Mouse (Mus musculus): ENCODE measurements around the gene Arhgef1. TPM values are rescaled to one million over a fixed set of nuclear protein-coding genes. Genes with fewer than 3 reads are reported as not detected.

The Arhgef1 gene
- polyA plus RNA-seq, 1 experiment from 2014 or later, result 30.4 TPM

DNA sequence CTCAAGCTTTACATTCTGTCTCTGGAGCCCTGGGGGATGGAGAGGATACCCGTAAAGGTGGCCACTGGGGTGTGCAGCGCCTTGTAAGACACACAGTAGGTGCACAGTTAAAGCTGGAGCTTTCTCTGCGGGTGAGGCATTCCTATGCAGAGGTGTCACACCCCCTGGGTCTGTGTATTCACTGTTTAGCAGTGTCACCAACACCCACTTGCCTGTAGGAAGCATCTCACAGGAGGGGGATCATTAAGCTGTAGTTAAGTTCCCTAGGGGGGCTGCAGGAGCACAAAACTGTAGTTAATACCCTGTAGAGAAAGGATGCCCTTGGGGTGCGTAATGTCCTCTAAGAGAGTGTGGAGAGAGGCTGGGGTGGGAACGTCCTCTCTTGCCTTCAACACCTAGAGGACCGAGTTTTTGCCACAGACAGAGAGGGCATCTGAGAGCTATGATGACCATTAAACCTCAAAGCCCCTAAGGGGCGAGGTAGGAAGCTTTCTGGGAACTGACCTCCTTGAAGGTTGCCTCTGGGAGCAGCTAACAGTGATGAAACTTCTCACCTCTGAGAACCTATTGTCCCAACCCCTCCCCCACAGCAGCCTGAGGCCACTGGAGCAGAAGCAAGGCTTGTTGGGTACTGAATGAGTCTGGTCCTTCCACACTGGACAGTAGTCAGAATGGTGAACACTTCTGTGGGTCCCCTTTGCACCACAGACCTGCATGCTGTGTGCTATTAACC lies 44.8 kb downstream of the Arhgef1 start:
- DNase-seq (no peak), ATAC-seq (no peak)
- no peak overlapping the region for H3K4me2 ChIP-seq (ENCODE audit: low read depth, low read length)
- H3K9me3 ChIP-seq (ENCODE audit: low read length), result no peaks in the 10 kb centered on the region
- WGBS (ENCODE audit: insufficient replicate concordance), result 7% methylated on average over 7 of the region's 7 CpGs
- TF ChIP-seq CTCF (IDR thresholded peaks at IDR 0.05; ENCODE audit: low read depth), result no peak
- no peak for TF ChIP-seq EP300 (IDR thresholded peaks at IDR 0.05; ENCODE audit: low read depth)
- no peak overlapping the region for H3K9ac ChIP-seq (replicated peaks)
- peaks cover 99% of the 10 kb centered on the region for H3K27me3 ChIP-seq (ENCODE audit: insufficient read depth, low read length)
- no peak overlapping the region for H3K27ac ChIP-seq (ENCODE audit: low read depth)
- H3K36me3 ChIP-seq (replicated peaks; ENCODE audit: insufficient read depth, low read length), result no peaks in the 10 kb centered on the region
- 0 out of 2 replicates have a peak, but pooled peaks cover 3% of the 10 kb centered on the region for H3K4me1 ChIP-seq (ENCODE audit: insufficient read depth)
- no peak overlapping the region for H3K4me3 ChIP-seq (ENCODE audit: low read depth, low read length)

DNA sequence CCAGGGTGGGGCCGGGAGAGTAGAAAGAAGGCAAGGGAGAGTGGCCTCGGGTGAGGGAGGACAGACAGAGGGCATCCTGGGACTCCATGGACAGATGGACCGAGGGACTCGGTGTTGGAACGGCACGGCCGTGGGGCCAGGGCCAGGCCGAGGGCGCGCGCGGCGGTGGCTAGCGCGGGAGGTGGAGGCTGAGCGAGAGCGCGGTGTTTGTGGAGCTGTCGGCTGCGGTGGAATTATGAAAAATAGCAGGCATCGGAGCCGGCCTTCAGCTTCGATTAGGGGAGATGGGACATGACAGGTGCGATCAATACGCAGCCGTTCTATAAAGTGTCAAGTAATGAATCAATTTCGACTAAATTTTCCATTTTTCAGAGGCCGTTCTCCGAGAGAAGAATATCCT lies 46.1 kb downstream of the Arhgef1 start:
- TF ChIP-seq EP300 (IDR thresholded peaks at IDR 0.05; ENCODE audit: low read depth) (no peak), CTCF (IDR thresholded peaks at IDR 0.05; ENCODE audit: low read depth) (no peak)
- H3K27me3 ChIP-seq (ENCODE audit: insufficient read depth, low read length), result peaks cover 96% of the 10 kb centered on the region

DNA sequence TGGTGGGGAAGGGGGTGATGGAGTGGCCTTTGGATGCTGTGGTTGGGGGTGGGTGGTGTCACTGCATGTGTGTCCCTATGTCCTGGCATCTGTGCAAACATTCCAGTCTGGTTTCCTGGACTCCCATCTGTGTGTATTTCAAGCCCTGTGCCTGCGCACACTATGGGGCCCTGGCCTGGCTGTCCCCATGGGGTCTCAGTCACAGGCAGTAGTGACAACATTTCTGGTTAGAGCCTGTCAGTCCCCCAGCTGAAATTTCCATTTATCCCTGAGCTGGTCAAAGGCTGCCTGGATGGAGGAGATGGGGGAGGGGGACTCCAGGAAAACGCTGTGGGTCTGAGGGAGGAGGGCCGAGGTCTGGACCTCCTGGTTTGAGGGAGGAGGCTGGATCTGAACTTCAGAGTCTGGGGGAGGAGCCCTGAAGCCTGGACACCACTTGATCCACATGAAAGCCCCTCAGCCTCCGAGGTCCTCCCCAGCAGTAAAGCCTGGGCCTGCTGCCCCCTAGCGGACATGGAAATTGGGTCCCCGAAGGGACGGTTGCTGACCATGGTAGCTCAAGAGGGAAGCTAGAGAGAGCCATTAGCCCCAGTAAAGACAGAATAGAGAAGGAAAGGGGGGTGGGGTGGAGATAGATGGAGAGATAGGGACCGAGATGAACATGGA lies 47.4 kb downstream of the Arhgef1 start:
- Histone ChIP-seq H3K27ac (ENCODE audit: low read depth) (no peak overlapping the region), H3K9ac (replicated peaks) (no peak overlapping the region), H3K4me3 (ENCODE audit: low read depth, low read length) (no peak overlapping the region), H3K4me2 (ENCODE audit: low read depth, low read length) (no peak overlapping the region), H3K9me3 (ENCODE audit: low read length) (no peaks in the 10 kb centered on the region), H3K4me1 (ENCODE audit: insufficient read depth) (no peaks in the 10 kb centered on the region; the same call in 1 of the 2 replicates), H3K27me3 (ENCODE audit: insufficient read depth, low read length) (peaks cover 96% of the 10 kb centered on the region), H3K36me3 (replicated peaks; ENCODE audit: insufficient read depth, low read length) (no peaks in the 10 kb centered on the region)
- DNase-seq (peak; percentile 81), ATAC-seq (peak; percentile 50; the same call in 1 of the 2 replicates)
- TF ChIP-seq EP300 (IDR thresholded peaks at IDR 0.05; ENCODE audit: low read depth), result no peak
- peak; percentile 89 for TF ChIP-seq CTCF (IDR thresholded peaks at IDR 0.05; ENCODE audit: low read depth)
- WGBS (ENCODE audit: insufficient replicate concordance), result under 1% methylated on average over 8 of the region's 8 CpGs

More for the DNA sequence above, 46.1 kb downstream of the Arhgef1 start:
- ATAC-seq (no peak), DNase-seq (no peak)
- Histone ChIP-seq H3K4me1 (ENCODE audit: insufficient read depth) (0 out of 2 replicates have a peak, but pooled peaks cover 3% of the 10 kb centered on the region), H3K4me2 (ENCODE audit: low read depth, low read length) (no peak overlapping the region), H3K27ac (ENCODE audit: low read depth) (no peak overlapping the region), H3K9ac (replicated peaks) (no peak overlapping the region), H3K36me3 (replicated peaks; ENCODE audit: insufficient read depth, low read length) (no peaks in the 10 kb centered on the region), H3K4me3 (ENCODE audit: low read depth, low read length) (no peak overlapping the region), H3K9me3 (ENCODE audit: low read length) (no peaks in the 10 kb centered on the region)
- WGBS (ENCODE audit: insufficient replicate concordance), result 5% methylated on average over 29 of the region's 29 CpGs

DNA sequence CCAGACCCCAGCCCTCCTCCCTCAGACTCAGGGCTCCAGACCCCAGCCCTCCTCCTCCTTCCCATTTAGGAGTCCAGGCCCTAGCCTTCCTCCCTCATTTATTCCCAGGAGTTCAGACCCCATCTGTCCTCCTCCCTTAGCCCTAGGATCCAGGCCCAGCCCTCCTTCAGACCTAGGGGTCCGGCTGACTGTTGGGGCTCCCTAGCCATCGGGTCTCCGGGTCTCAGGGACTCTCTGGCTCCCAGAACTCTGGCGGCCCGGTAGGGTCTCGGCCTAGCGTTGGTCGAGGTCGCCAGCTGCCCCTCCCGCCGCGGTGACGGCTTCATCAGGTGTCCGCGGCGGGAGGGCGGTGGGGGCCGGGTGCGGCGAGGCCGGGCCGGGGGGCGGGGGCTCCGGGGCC lies 51.3 kb downstream of the Arhgef1 start:
- under 1% methylated on average over 24 of the region's 24 CpGs for WGBS (ENCODE audit: insufficient replicate concordance)
- peak overlapping the region; percentile 44; the same call in 1 of the 2 replicates for H3K9ac ChIP-seq (replicated peaks)
- no peaks in the 10 kb centered on the region for H3K9me3 ChIP-seq (ENCODE audit: low read length)
- H3K36me3 ChIP-seq (replicated peaks; ENCODE audit: insufficient read depth, low read length), result no peaks in the 10 kb centered on the region
- peak overlapping the region; percentile 69 for H3K4me2 ChIP-seq (ENCODE audit: low read depth, low read length)
- TF ChIP-seq EP300 (IDR thresholded peaks at IDR 0.05; ENCODE audit: low read depth), result no peak
- TF ChIP-seq CTCF (IDR thresholded peaks at IDR 0.05; ENCODE audit: low read depth), result no peak
- peaks cover 77% of the 10 kb centered on the region for H3K27me3 ChIP-seq (ENCODE audit: insufficient read depth, low read length)
- ATAC-seq (no peak), DNase-seq (no peak)
- H3K4me3 ChIP-seq (ENCODE audit: low read depth, low read length), result peak overlapping the region; percentile 45
- no peaks in the 10 kb centered on the region; the same call in 1 of the 2 replicates for H3K4me1 ChIP-seq (ENCODE audit: insufficient read depth)
- H3K27ac ChIP-seq (ENCODE audit: low read depth), result no peak overlapping the region

DNA sequence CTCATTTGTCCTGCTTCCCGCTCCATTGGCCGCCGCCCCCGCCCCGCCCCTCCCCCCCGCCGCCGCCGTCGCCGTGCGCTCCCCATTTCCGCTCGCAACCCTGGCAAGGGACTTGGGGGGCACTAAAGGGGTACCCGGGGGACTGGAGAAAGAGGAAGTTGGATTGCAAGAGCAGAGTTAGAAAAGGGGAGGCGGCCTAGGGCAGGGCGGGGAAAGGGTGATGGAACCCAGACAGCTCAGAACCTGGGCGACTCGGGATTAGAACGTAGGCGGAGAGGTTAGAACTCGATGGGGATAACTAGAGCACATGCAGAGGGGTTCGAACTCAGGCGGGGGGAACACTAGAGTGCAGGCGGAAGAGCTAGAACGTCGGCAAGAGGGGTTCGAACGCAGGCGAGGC lies 51.7 kb downstream of the Arhgef1 start:
- H3K4me3 ChIP-seq (ENCODE audit: low read depth, low read length), result peak overlapping the region; percentile 45
- 2% methylated on average over 18 of the region's 30 CpGs for WGBS (ENCODE audit: insufficient replicate concordance)
- peak overlapping the region; percentile 69 for H3K4me2 ChIP-seq (ENCODE audit: low read depth, low read length)
- H3K9ac ChIP-seq (replicated peaks), result peak overlapping the region; percentile 44; the same call in 1 of the 2 replicates
- DNase-seq (peak; percentile 59), ATAC-seq (peak; percentile 63; the same call in 1 of the 2 replicates)
- TF ChIP-seq CTCF (IDR thresholded peaks at IDR 0.05; ENCODE audit: low read depth), result no peak
- TF ChIP-seq EP300 (IDR thresholded peaks at IDR 0.05; ENCODE audit: low read depth), result no peak
- no peak overlapping the region for H3K27ac ChIP-seq (ENCODE audit: low read depth)
- peaks cover 72% of the 10 kb centered on the region for H3K27me3 ChIP-seq (ENCODE audit: insufficient read depth, low read length)
- H3K9me3 ChIP-seq (ENCODE audit: low read length), result no peaks in the 10 kb centered on the region
- H3K4me1 ChIP-seq (ENCODE audit: insufficient read depth), result no peaks in the 10 kb centered on the region; the same call in 1 of the 2 replicates
- no peaks in the 10 kb centered on the region for H3K36me3 ChIP-seq (replicated peaks; ENCODE audit: insufficient read depth, low read length)

DNA sequence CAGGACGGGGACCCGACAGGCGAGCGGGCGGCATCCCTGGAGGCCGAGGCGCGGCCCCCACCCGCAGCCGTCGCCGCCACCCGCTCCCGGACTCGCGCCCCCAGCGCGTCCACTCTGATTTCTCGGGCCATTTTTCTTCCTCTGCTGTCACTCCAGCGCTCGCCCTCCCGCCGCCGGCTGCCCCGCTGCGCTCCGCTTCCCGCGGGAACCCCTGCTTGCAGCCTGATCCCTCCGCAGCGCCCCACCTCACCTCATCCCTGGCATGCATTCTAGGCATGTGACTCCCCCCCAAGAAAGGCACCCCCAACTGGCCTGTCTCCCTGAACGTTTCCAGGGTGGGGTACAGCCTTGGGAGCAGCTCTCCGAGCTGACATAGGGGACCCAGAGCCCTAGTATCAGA lies 52.5 kb downstream of the Arhgef1 start:
- H3K27ac ChIP-seq (ENCODE audit: low read depth), result no peak overlapping the region
- TF ChIP-seq CTCF (IDR thresholded peaks at IDR 0.05; ENCODE audit: low read depth), result no peak
- TF ChIP-seq EP300 (IDR thresholded peaks at IDR 0.05; ENCODE audit: low read depth), result no peak
- no peak overlapping the region for H3K9ac ChIP-seq (replicated peaks)
- no peaks in the 10 kb centered on the region for H3K36me3 ChIP-seq (replicated peaks; ENCODE audit: insufficient read depth, low read length)
- peaks cover 64% of the 10 kb centered on the region for H3K27me3 ChIP-seq (ENCODE audit: insufficient read depth, low read length)
- H3K4me3 ChIP-seq (ENCODE audit: low read depth, low read length), result peak overlapping the region; percentile 45
- peak overlapping the region; percentile 69; the same call in 1 of the 2 replicates for H3K4me2 ChIP-seq (ENCODE audit: low read depth, low read length)
- no peak for ATAC-seq
- 25% methylated on average over 25 of the region's 33 CpGs for WGBS (ENCODE audit: insufficient replicate concordance)
- H3K4me1 ChIP-seq (ENCODE audit: insufficient read depth), result no peaks in the 10 kb centered on the region; the same call in 1 of the 2 replicates
- no peaks in the 10 kb centered on the region for H3K9me3 ChIP-seq (ENCODE audit: low read length)
- no peak for DNase-seq
